Mouse (Mus musculus) B cell, adult 62 days (primary cell): Measurements from ENCODE around the gene Gm21913. TPM values are rescaled to one million over a fixed set of nuclear protein-coding genes. Genes with fewer than 3 reads are reported as not detected.

Source experiments
- total RNA-seq: library from RNA; stranded (reverse); gene quantifications from 4 replicates; pipeline ENCODE4 v1.2.4, GENCODE M21; 2023

Gm21913 gene
- not detected in 4 replicates for total RNA-seq

DNA sequence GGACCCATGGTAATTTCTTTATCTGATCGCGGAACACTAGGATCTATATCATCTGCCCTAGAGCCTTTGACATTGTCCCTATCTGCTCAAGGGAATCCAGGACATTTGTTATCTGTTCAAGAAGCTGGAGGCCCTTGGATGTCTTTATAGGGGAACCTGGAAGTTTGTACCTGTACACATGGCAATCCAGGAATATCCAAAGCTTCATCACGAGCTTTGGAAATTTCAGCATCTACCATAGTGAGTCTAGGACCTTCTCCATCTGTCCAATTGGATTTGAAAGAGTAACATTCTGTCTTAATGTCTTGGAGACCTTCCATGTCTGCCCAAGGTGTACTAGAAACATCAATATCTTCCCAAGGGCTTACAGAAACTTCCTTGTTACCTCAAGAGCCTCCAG, at the start of gene Gm21913:
TSS of gene Gm21913 (plus strand) at position 301 of the 400 bp plus-strand sequence.

Other genes starting within 250 kb of the Gm21913 start
- gene Gm29110, start 153.4 kb upstream of the Gm21913 start, total RNA-seq, result not detected in 4 replicates